Mouse (Mus musculus) CH12.LX (cell line): ENCODE results near the gene Sorbs2. TPM values are rescaled to one million over a fixed set of nuclear protein-coding genes. Genes with fewer than 3 reads are reported as not detected.

Experiments
- DNase-seq: peaks from one replicate; pipeline ENCODE4 v3.0.0-alpha.2; 2013; ENCODE audit errors: extremely low read depth
- H3K27ac ChIP-seq: 2 replicates; pipeline ENCODE4 v1.5.1; 2012; ENCODE audit warnings: low read depth, mild to moderate bottlenecking, control low read depth, moderate library complexity; ENCODE audit not compliant: insufficient read depth
- H3K27me3 ChIP-seq: replicated peaks from 2 replicates; pipeline ENCODE3; 2012; ENCODE audit warnings: inconsistent platforms
- H3K36me3 ChIP-seq, 2 experiments: replicated peaks in 1 of 2; 2 replicates each; pipeline versions ENCODE3 to v1.6.1; 2012; ENCODE audit warnings: inconsistent platforms in 1 of 2, low read length in 1 of 2, mild to moderate bottlenecking in 1 of 2, mixed read lengths in 1 of 2, moderate library complexity in 1 of 2; ENCODE audit not compliant: control insufficient read depth in 1 of 2, insufficient read depth in 1 of 2
- H3K4me1 ChIP-seq, 2 experiments: 2 replicates each; pipeline ENCODE4 v1.6.1; 2012; ENCODE audit warnings: inconsistent platforms in 1 of 2, moderate library complexity in 1 of 2; ENCODE audit not compliant: insufficient read depth in 2 of 2, control insufficient read depth in 1 of 2
- H3K4me2 ChIP-seq: 2 replicates; pipeline ENCODE4 v1.6.1; 2012; ENCODE audit warnings: low read depth, mild to moderate bottlenecking, control low read depth; ENCODE audit not compliant: poor library complexity, insufficient read depth, severe bottlenecking
- H3K4me3 ChIP-seq, 3 experiments: fragments of 150-350 bp in 1 of 3; sonication (generic) in 1 of 3; replicated peaks in 1 of 3; 2 replicates each; pipeline versions ENCODE3 to v1.5.1; 2011 to 2012; ENCODE audit warnings: low read depth in 2 of 3, low read length in 2 of 3, mild to moderate bottlenecking in 2 of 3, moderate library complexity in 2 of 3, control low read depth in 1 of 3, improper control_type of control experiment in 1 of 3, inconsistent platforms in 1 of 3, mixed read lengths in 1 of 3; ENCODE audit not compliant: poor library complexity in 1 of 3
- H3K79me2 ChIP-seq: replicated peaks from 2 replicates; pipeline ENCODE4 v1.6.1; 2012; ENCODE audit warnings: mild to moderate bottlenecking, moderate library complexity; ENCODE audit not compliant: control insufficient read depth, poor library complexity, insufficient read depth, severe bottlenecking; ENCODE audit errors: extremely low read depth
- H3K9ac ChIP-seq: 2 replicates; pipeline ENCODE4 v1.6.1; 2012; ENCODE audit warnings: low read depth, mild to moderate bottlenecking, control low read depth, moderate library complexity; ENCODE audit not compliant: insufficient read depth
- H3K9me3 ChIP-seq: replicated peaks from 2 replicates; pipeline ENCODE3; 2012; ENCODE audit warnings: low read length, inconsistent platforms, mixed read lengths
- CHD2 ChIP-seq: IDR thresholded peaks from 2 replicates; pipeline ENCODE4 v1.6.1; 2011; ENCODE audit warnings: low read length, improper control_type of control experiment
- ELF1 ChIP-seq: IDR thresholded peaks from 2 replicates; pipeline ENCODE4 v1.6.1; 2014; ENCODE audit warnings: low read depth, mild to moderate bottlenecking, inconsistent platforms, low read length, improper control_type of control experiment
- ETS1 ChIP-seq: conservative IDR thresholded peaks from 2 replicates; pipeline ENCODE4 v1.6.1; 2012; ENCODE audit warnings: low read depth, mild to moderate bottlenecking, inconsistent platforms, low read length, improper control_type of control experiment, moderate library complexity
- HCFC1 ChIP-seq: IDR thresholded peaks from 2 replicates; pipeline ENCODE4 v1.6.1; 2012; ENCODE audit warnings: low read depth, mild to moderate bottlenecking, inconsistent platforms, low read length, improper control_type of control experiment
- JUN ChIP-seq: IDR thresholded peaks from 2 replicates; pipeline ENCODE4 v1.6.1; 2011; ENCODE audit warnings: low read depth, mild to moderate bottlenecking, low read length, improper control_type of control experiment, moderate library complexity; ENCODE audit not compliant: insufficient read depth
- JUND ChIP-seq: conservative IDR thresholded peaks from 2 replicates; pipeline ENCODE4 v1.6.1; 2011; ENCODE audit warnings: low read depth, low read length, improper control_type of control experiment
- KAT2A ChIP-seq: IDR thresholded peaks from 2 replicates; pipeline ENCODE4 v1.6.1; 2012; ENCODE audit warnings: low read length, improper control_type of control experiment, inconsistent platforms; ENCODE audit not compliant: insufficient replicate concordance
- MAX ChIP-seq: IDR thresholded peaks from 2 replicates; pipeline ENCODE4 v1.6.1; 2011; ENCODE audit warnings: low read length, improper control_type of control experiment
- MXI1 ChIP-seq: IDR thresholded peaks from 2 replicates; pipeline ENCODE4 v1.6.1; 2011; ENCODE audit warnings: mild to moderate bottlenecking, low read depth, low read length, improper control_type of control experiment
- MYC ChIP-seq: IDR thresholded peaks from 2 replicates; pipeline ENCODE4 v1.6.1; 2011; ENCODE audit warnings: low read depth, mild to moderate bottlenecking, improper control_type of control experiment, low read length
- NRF1 ChIP-seq: IDR thresholded peaks from 2 replicates; pipeline ENCODE4 v1.6.1; 2014; ENCODE audit warnings: low read depth, mild to moderate bottlenecking, inconsistent platforms, low read length, improper control_type of control experiment, moderate library complexity
- POLR2AphosphoS2 ChIP-seq: IDR thresholded peaks from 2 replicates; pipeline ENCODE4 v1.6.1; 2011; ENCODE audit warnings: low read depth, low read length, improper control_type of control experiment
- RAD21 ChIP-seq: IDR thresholded peaks from 2 replicates; pipeline ENCODE4 v1.6.1; 2011; ENCODE audit warnings: low read depth, mild to moderate bottlenecking, low read length, improper control_type of control experiment, moderate library complexity
- SMC3 ChIP-seq: IDR thresholded peaks from 2 replicates; pipeline ENCODE4 v1.6.1; 2011; ENCODE audit warnings: low read depth, low read length, improper control_type of control experiment
- TBP ChIP-seq: conservative IDR thresholded peaks from 2 replicates; pipeline ENCODE4 v1.6.1; 2011; ENCODE audit warnings: low read depth, low read length, improper control_type of control experiment
- TCF12 ChIP-seq: IDR thresholded peaks from 2 replicates; pipeline ENCODE4 v1.6.1; 2014; ENCODE audit warnings: low read depth, mild to moderate bottlenecking, inconsistent platforms, low read length, improper control_type of control experiment
- UBTF ChIP-seq: IDR thresholded peaks from 2 replicates; pipeline ENCODE4 v1.6.1; 2012; ENCODE audit warnings: low read depth, mild to moderate bottlenecking, inconsistent platforms, low read length, improper control_type of control experiment, moderate library complexity
- ZC3H11A ChIP-seq: IDR thresholded peaks from 2 replicates; pipeline ENCODE4 v1.6.1; 2012; ENCODE audit warnings: low read depth, mild to moderate bottlenecking, inconsistent platforms, low read length, improper control_type of control experiment
- ZMIZ1 ChIP-seq: IDR thresholded peaks from 2 replicates; pipeline ENCODE4 v1.6.1; 2012; ENCODE audit warnings: low read depth, mild to moderate bottlenecking, inconsistent platforms, low read length, improper control_type of control experiment
- dilution Hi-C: fragments of 300-500 bp; cut with MboI; formaldehyde crosslinking; loops from 2 replicates; pipeline ENCODE4 v1.14.3; 2020; ENCODE audit warnings: low sequenced_read_pairs; ENCODE audit not compliant: extremely low pct_unique_long_range_greater_than_20kb, extremely low pct_ligation_motif_present
- in situ Hi-C: fragments of 300-500 bp; cut with MboI; formaldehyde crosslinking; loops from 3 replicates; pipeline ENCODE4 v1.14.3; 2019; ENCODE audit warnings: low sequenced_read_pairs, low pct_ligation_motif_present, low pct_unique_long_range_greater_than_20kb, mixed read lengths
- polyA plus RNA-seq: library from polyadenylated mRNA; unstranded; fragments of >175 nt; gene quantifications from 2 replicates; pipeline ENCODE4 v1.2.1, GENCODE M21; 2012; ENCODE audit warnings: low read depth; ENCODE audit not compliant: insufficient read length
- total RNA-seq, 2 experiments: library from RNA; depleted of rRNA; stranded (reverse); fragments of 300-350 nt in 1 of 2; fragments of >200 nt in 1 of 2; gene quantifications; 2 replicates each; pipeline ENCODE4 v1.2.3; 2012 to 2014

Sorbs2 gene
- total and polyA plus RNA-seq, 3 experiments, result not detected

- no peak overlapping the region for H3K27ac ChIP-seq
- in situ Hi-C loops, result no loop called here
- no peaks in the 10 kb centered on the region for H3K36me3 ChIP-seq
- TF ChIP-seq POLR2AphosphoS2, result no peak
- TF ChIP-seq JUND, result no peak
- no peak for TF ChIP-seq MAX
- no peak for TF ChIP-seq KAT2A
- no peak for TF ChIP-seq TBP
- TF ChIP-seq SMC3, result no peak
- TF ChIP-seq MXI1, result no peak
- TF ChIP-seq NRF1, result no peak
- TF ChIP-seq HCFC1, result no peak
- TF ChIP-seq ZMIZ1, result no peak
- no peak for TF ChIP-seq JUN
- no peak for TF ChIP-seq MYC
- no peak for TF ChIP-seq TCF12
- no peak for TF ChIP-seq ZC3H11A
- no peak for TF ChIP-seq RAD21
- no peak for TF ChIP-seq CHD2
- TF ChIP-seq, all 38 proteins: peak for 0
- Histone ChIP-seq H3K79me2 (no peaks in the 10 kb centered on the region), H3K9me3 (no peaks in the 10 kb centered on the region), H3K4me2 (no peak overlapping the region), H3K9ac (no peak overlapping the region), H3K4me3 (no peak overlapping the region), H3K27me3 (no peaks in the 10 kb centered on the region), H3K4me1 (no peaks in the 10 kb centered on the region)
- dilution Hi-C loops, result no loop called here
- no peak for DNase-seq
Observed at GRCm38 (mm10) chr8:45608413-45608812, 100.8 kb downstream of the Sorbs2 start.

GRCm38 (mm10) chr8:45610426-45611215 is 103.0 kb downstream of the Sorbs2 start:
- in situ Hi-C loops (no loop called here), dilution Hi-C loops (no loop called here)
- Histone ChIP-seq H3K36me3 (no peaks in the 10 kb centered on the region), H3K79me2 (no peaks in the 10 kb centered on the region), H3K9ac (no peak overlapping the region), H3K27me3 (no peaks in the 10 kb centered on the region), H3K9me3 (no peaks in the 10 kb centered on the region), H3K4me1 (no peaks in the 10 kb centered on the region), H3K27ac (no peak overlapping the region), H3K4me2 (no peak overlapping the region), H3K4me3 (no peak overlapping the region)
- no peak for DNase-seq
- TF ChIP-seq NRF1 (no peak), ELF1 (no peak), ETS1 (no peak), RAD21 (no peak), UBTF (no peak), SMC3 (no peak)
